Mouse (Mus musculus) cerebellum, postnatal 14 days (tissue): ENCODE measurements around the gene Abcc9.

Experiments
- DNase-seq, 2 experiments: peaks; one replicate each; pipeline ENCODE4 v3.0.0; 2021; ENCODE audit warnings: mixed read lengths in 2 of 2

The Abcc9 gene

GRCm38 (mm10) chr6:142543648-142544047, 158.5 kb downstream of the Abcc9 start:
- no peak for DNase-seq

GRCm38 (mm10) chr6:142542800-142543175, 159.3 kb downstream of the Abcc9 start:
- no peak for DNase-seq

- DNase-seq, result no peak
Measured at GRCm38 (mm10) chr6:142542082-142542799, 159.9 kb downstream of the Abcc9 start.

- DNase-seq, result no peak
Measured at GRCm38 (mm10) chr6:142540561-142541160, 161.5 kb downstream of the Abcc9 start.

GRCm38 (mm10) chr6:142540131-142540530, 162.0 kb downstream of the Abcc9 start:
- DNase-seq, result no peak

GRCm38 (mm10) chr6:142538503-142538902, 163.6 kb downstream of the Abcc9 start:
- DNase-seq, result peak in 1 of 2 experiments; percentile 13
